12 mouse cellular contexts compared by ENCODE assay signal in genomic region chr4:56725839-56726238, GRCm38 (mm10). TPM values are rescaled to one million over a fixed set of nuclear protein-coding genes. Genes with fewer than 3 reads are reported as not detected.
DNase-seq lines count a peak whose midpoint lies in the region; ATAC-seq and TF ChIP-seq lines count a peak whose summit lies in the region.
"Had no signal": no experiment of that assay in that cellular context is flagged by ENCODE, and none has a peak within 500 bp of the region (broad histone marks: within the 10 kb centered on the region; RNA-seq: fewer than 3 reads in every experiment).

No protein-coding gene starts in this region.

- no peak overlapping the region for H3K27ac ChIP-seq in heart, postnatal 0 days (ENCODE audit: low read depth)
- no peak overlapping the region for H3K27ac ChIP-seq in cortical plate, adult 2 months (ENCODE audit: insufficient read depth, low read length)
- H3K27ac ChIP-seq: embryonic facial prominence, embryonic 13.5 days had no signal

- H3K4me2 ChIP-seq in heart, postnatal 0 days (ENCODE audit: low read depth, low read length) = no peak overlapping the region
- H3K4me2 ChIP-seq: embryonic facial prominence, embryonic 13.5 days had no signal

- no peaks in the 10 kb centered on the region for H3K9me3 ChIP-seq in heart, postnatal 0 days (replicated peaks; ENCODE audit: control insufficient read depth, low read length)

- intact Hi-C loops in heart, postnatal 25 days (cut with DNase I) = no loop called here

- peak; percentile 38 for TF ChIP-seq CTCF in heart, postnatal 0 days (IDR thresholded peaks at IDR 0.05; ENCODE audit: low read depth)
- peak; percentile 42 for TF ChIP-seq CTCF in cortical plate, adult 2 months (IDR thresholded peaks at IDR 0.05; ENCODE audit: extremely low read depth, insufficient read depth, low read length)

- H3K27me3 ChIP-seq in heart, postnatal 0 days (ENCODE audit: control insufficient read depth, insufficient read depth, low read length) = no peaks in the 10 kb centered on the region
- H3K27me3 ChIP-seq: embryonic facial prominence, embryonic 13.5 days had no signal

- no peak for DNase-seq in heart, postnatal 0 days (ENCODE audit: low spot score)
- DNase-seq in heart, postnatal 25 days (ENCODE audit: low spot score) = no peak
- peak; percentile 33 for DNase-seq in right cerebral cortex, postnatal 4 days
- DNase-seq in right cerebral cortex, adult 18-20 months = no peak
- DNase-seq in thymus, postnatal 25 days = peak; percentile 31
- no peak for DNase-seq in urinary bladder, postnatal 25 days (ENCODE audit: low spot score)
- DNase-seq in adrenal gland, adult 8-10 months = no peak

- H3K4me1 ChIP-seq in heart, postnatal 0 days (ENCODE audit: control insufficient read depth, insufficient read depth) = peaks cover 11% of the 10 kb centered on the region; the same call in 1 of the 2 replicates
- H3K4me1 ChIP-seq in cortical plate, adult 2 months (ENCODE audit: control insufficient read depth, insufficient read depth, low read length) = no peaks in the 10 kb centered on the region
- H3K4me1 ChIP-seq: embryonic facial prominence, embryonic 13.5 days had no signal

- no peak for ATAC-seq in heart, postnatal 0 days (ENCODE audit: insufficient read depth, low read depth)
- ATAC-seq: midbrain, embryonic 16.5 days had no signal

- no peaks in the 10 kb centered on the region for H3K36me3 ChIP-seq in heart, postnatal 0 days (replicated peaks; ENCODE audit: control insufficient read depth, insufficient read depth, low read length)
- H3K36me3 ChIP-seq: embryonic facial prominence, embryonic 13.5 days had no signal

- H3K9ac ChIP-seq in heart, postnatal 0 days (replicated peaks; ENCODE audit: low read depth, low read length) = no peak overlapping the region
- H3K9ac ChIP-seq: embryonic facial prominence, embryonic 13.5 days had no signal

- no peak for TF ChIP-seq EP300 in heart, postnatal 0 days (IDR thresholded peaks at IDR 0.05; ENCODE audit: low read depth)

- WGBS in heart, postnatal 0 days = 58% methylated on average over 8 of the region's 8 CpGs

- TF ChIP-seq POLR2A in cortical plate, adult 2 months (IDR thresholded peaks at IDR 0.05; ENCODE audit: extremely low read depth, insufficient read depth, low read length) = no peak

- no peak overlapping the region for H3K4me3 ChIP-seq in heart, postnatal 0 days (ENCODE audit: low read depth, low read length)
- no peak overlapping the region for H3K4me3 ChIP-seq in cortical plate, adult 2 months (ENCODE audit: insufficient read depth, low read length)
- H3K4me3 ChIP-seq: embryonic facial prominence, embryonic 13.5 days had no signal

RNA-seq across cellular contexts. Expression of gene Gm26657, which starts 14.0 kb away (rescaled TPM):
- total RNA-seq in heart, postnatal 0 days (2014; rRNA removed; ENCODE audit: low replicate concordance) = not detected in 2 replicates
- not detected in 2 replicates for polyA plus RNA-seq in heart, postnatal 0 days (2015; fragmentation: Nextera tagmentation; extraction: Ambion mirVana)
- not detected for total RNA-seq in heart, postnatal 25 days (2021)
- not detected in 2 replicates for polyA plus RNA-seq in cortical plate, adult 2 months (2012; rRNA removed)
- not detected for total RNA-seq in adrenal gland, adult 8-10 months (2022)
- total RNA-seq: left cerebral cortex, postnatal 14 days had no signal
- polyA plus RNA-seq: embryonic facial prominence, embryonic 13.5 days; heart, embryonic 14.5 days; midbrain, embryonic 16.5 days had no signal

RNA-seq across cellular contexts. Expression of gene Actl7b, which starts 15.4 kb away (rescaled TPM):
- 0.35 TPM in 1 of 2 replicates, not detected in the other for total RNA-seq in heart, postnatal 0 days (2014; rRNA removed; ENCODE audit: low replicate concordance)
- polyA plus RNA-seq in heart, postnatal 0 days (2015; fragmentation: Nextera tagmentation; extraction: Ambion mirVana) = not detected in 2 replicates
- total RNA-seq in heart, postnatal 25 days (2021) = not detected
- polyA plus RNA-seq in cortical plate, adult 2 months (2012; rRNA removed) = 0.11 and 0.17 TPM in 2 replicates
- total RNA-seq in adrenal gland, adult 8-10 months (2022) = under 1 TPM in 1 of 4 experiments, not detected in 3; 0.24 TPM
- polyA plus RNA-seq: embryonic facial prominence, embryonic 13.5 days; heart, embryonic 14.5 days; midbrain, embryonic 16.5 days had no signal

RNA-seq across cellular contexts. Expression of gene Actl7a, which starts 17.4 kb away (rescaled TPM):
- not detected in 2 replicates for total RNA-seq in heart, postnatal 0 days (2014; rRNA removed; ENCODE audit: low replicate concordance)
- not detected in 2 replicates for polyA plus RNA-seq in heart, postnatal 0 days (2015; fragmentation: Nextera tagmentation; extraction: Ambion mirVana)
- not detected for total RNA-seq in heart, postnatal 25 days (2021)
- polyA plus RNA-seq in cortical plate, adult 2 months (2012; rRNA removed) = not detected in 2 replicates
- not detected for total RNA-seq in adrenal gland, adult 8-10 months (2022)
- total RNA-seq: left cerebral cortex, postnatal 14 days had no signal
- polyA plus RNA-seq: embryonic facial prominence, embryonic 13.5 days; heart, embryonic 14.5 days; midbrain, embryonic 16.5 days had no signal

Comparison
In these comparisons a context has a peak if more than half of its experiments do, and no peak if none do; other contexts are left out.
1. DNase-seq: peak in right cerebral cortex, postnatal 4 days (single experiment) and thymus, postnatal 25 days (single experiment); none in heart, postnatal 0 days (single experiment), heart, postnatal 25 days (single experiment), right cerebral cortex, adult 18-20 months (single experiment), urinary bladder, postnatal 25 days (single experiment) and adrenal gland, adult 8-10 months (single experiment).